Mouse (Mus musculus) adrenal gland, adult (tissue): ENCODE data around the gene Hnrnpa3.
A peak's percentile ranks its signal among the peaks of the same experiment; 100 is the strongest.
"Not testable (repeated sequence)": the region's sequence is repeated elsewhere in the genome, so short reads cannot be mapped to it uniquely, and the experiment has no call there.

Experiments
- DNase-seq, 2 experiments: peaks; one replicate each; pipeline ENCODE4 v3.0.0; 2022 to 2023; ENCODE audit warnings: low spot score in 1 of 2; ENCODE audit not compliant: inconsistent age in 2 of 2

The Hnrnpa3 gene

DNA sequence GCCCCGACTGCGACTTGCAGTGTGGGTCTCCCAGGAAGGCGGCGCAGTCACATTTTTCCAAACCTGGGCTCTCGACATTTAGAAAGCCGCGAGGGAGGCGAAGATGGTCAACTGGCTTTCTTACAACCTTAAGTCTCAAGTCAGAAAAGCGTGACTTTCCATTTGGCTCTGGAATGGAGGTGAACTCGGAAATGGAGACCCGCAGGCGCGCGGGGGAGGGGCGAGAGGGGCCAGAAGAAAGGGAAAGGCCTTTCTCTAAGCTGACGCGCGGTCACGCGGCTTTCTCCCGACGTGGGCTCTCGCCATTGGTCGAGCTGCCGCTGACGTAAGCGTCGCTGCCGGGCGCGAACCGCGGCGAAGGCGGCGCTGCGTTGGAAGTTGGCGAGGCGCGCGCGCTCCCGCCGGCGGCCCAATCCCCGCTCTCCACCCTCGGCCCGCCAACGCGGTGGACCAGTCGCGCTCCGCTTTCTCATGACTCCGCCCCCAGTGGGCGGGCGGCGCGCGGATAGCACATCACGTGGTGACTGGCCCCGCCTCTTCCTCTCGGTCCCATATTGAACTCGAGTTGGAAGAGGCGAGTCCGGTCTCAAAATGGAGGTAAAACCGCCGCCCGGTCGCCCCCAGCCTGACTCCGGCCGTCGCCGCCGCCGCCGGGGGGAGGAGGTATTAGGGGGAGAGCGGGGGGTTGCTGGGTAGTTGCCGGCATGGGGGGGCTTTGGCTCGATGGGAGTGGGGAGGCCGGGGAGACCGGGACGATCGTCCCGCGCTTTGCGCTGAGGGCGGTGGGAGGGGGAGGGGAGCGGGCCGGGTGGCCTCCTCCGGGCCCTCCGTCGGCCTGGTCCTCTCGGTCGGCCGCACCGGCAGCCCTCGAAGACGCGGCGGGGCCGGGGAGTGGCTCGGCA, at the start of gene Hnrnpa3:
TSS of gene Hnrnpa3 (plus strand) at position 535 of the 902 bp plus-strand sequence.
- DNase-seq: peak; percentile 99 to 100

DNA sequence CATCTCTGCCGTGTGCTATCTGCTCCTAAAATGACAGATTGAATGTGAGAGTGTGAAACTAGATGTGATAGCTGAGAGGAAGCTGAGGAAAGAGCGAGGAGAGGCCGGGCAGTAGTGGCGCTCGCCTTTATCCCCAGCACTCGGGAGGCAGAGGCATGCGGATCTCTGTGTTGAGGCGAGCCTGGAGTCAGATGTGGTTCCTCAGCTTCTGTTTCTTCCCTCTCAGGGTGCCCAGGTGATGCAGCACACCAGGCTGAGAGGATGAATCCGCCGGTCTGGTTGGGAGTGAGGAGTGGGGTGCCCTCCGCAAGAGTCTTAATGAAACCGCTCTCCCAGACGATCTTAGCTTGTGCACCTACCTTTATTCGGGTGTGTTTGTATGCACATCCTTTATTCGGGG, 49.1 kb upstream of the Hnrnpa3 start:
- DNase-seq: no peak

DNA sequence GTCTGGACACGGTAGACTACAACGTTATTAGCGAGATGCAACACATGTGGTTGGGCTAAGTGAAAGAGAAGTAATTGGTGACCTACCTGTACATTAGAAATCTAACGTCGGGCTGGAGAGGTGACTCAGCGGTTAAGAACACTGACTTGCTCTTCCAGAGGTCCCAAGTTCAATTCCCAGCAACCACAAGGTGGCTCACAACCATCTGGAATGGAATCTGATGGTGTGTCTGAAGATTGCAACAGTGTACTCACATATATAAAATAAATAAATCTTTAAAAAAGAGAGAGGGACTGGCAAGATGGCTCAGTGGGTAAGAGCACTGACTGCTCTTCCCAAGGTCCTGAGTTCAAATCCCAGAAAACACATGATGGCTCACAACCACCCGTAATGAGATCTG, 48.5 kb upstream of the Hnrnpa3 start:
- DNase-seq: peak in 1 of 2 experiments; percentile 44

DNA sequence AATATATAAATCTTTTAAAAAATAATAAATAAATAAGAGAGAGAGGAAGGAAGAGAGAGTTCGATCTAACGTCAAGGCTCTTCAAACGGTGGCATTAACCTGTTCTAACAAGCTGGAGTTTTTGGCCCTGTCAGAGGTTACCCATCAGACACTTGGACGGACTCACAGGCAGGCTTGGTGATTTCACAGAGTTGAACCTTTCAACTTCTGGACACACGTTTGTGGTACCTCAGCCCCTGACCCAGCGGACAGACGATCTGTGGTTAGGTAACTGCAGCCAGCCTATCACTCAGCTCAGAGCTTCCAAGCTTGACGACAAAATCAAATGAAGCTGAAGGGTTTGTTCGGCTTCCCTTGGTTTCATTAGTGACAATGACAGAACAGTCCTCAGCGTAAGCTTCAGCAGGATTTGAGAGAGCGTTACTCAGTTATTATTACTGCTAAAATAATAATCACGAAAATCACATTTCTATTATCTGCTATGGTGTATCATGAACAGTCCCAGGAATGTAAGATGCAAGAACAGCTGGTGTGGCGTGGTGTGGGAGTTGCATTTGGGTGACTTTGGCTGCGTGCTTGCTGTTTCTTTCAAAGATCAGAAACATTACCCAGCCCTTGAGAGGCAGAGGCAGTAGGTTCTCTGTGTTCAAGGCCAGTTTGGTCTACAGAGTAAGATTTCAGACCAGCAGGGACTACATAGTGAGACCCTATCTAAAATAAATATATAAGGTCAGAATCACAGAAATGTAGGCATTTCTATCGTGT, 47.8 kb upstream of the Hnrnpa3 start:
- peak in 1 of 2 experiments; percentile 55 for DNase-seq

DNA sequence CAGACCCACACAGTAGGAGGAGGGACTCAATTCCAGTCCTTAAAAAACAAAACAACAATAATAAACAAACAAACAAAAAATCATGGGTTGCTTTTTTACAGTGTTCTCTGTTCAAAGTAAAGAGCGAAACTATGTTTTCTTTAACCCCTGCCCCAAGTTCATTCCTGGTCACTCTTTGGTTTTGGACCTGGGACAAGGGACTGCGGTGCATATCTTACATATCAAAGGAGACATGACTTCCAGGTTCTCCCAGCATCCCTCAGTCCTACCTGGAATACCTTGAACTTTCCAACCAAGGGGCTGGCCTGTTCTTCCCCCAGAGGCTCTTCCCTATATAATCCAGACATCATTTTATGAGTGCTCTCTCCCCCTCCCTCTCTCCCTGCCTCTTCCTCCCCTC, 47.1 kb upstream of the Hnrnpa3 start:
- DNase-seq: no peak

DNA sequence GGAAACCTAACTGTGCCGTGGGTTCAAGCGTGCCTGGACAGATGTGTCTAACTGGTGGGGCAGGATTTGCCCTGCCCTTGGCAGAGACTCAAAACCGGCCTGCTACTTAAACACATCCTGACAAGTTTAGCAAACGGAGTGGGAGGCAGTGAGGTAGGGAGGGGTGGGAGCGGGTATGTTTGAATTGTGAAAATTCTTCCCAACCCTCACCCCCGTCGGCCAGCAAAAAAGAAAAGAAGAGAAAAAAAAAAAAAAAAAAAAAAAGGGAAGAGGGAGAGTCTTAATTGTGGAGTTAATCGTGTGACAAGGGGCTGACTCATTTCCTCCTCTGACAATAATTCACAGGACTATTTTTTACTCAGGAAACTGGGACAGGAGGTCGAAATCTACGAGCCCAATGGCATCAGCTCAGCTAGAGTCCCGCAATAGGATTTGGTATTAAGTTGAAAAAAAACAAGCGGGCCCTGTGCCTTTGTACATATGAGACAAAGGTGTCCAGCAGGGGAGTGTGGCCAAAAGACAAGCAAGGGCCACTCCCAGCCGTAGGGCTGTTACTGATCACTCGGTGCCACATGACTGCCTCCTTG, 46.0 kb upstream of the Hnrnpa3 start:
- peak; percentile 67 to 89 for DNase-seq

DNA sequence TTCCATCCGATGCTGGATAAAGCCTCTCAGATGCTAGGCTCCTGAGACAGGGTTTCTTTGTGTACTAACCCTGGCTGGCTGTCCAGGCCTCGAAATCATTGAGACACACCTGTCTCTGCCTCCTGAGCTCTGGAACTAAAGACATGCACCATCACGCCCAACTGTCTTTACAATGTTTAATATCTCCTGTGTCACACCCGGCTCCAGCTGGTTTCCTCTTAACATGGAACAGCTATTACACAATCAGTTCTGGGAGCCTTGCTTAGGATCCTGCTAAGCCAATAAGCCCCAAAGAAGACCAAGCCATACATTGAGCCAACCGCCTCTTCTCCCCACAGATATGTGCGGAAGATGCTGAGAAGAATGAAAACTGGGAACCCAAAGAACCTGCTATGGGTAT, 44.5 kb upstream of the Hnrnpa3 start:
- DNase-seq: no peak

DNA sequence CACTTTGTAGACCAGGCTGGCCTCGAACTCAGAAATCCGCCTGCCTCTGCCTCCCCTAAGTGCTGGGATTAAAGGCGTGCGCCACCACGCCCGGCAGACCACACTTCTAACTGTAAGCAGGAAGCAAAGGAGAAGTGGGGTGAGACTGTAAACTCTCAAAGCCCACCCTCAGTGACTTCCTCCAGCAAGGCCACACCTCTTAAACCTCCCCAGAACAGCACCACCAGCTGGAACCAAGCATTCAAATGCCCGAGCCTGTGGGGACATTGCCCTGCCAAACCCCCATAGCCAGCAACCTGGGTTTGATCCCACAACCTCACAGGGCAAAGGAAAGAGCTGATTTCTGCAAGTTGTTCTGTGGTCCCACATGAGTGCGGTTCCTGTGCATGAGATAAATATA, 42.1 kb upstream of the Hnrnpa3 start:
- no peak for DNase-seq

DNA sequence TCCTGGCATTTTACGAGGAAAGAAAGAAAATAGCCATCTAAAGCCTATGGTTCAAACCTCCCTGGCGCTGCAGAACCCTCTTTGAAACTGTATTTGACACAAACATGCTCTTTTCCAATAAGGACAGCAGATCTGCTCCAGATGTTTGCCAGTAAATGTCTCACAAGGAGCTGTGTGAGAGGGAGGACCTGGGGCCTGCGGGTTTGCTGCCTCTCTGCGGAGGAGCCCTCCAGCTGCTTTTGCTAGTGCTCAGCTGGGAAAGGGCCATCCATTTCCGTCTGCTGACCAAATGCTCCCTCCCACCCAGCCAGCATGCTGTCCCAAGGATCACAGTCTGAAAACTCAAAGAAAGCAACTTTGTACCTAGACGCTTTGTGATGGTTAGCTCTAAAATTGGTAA, 40.3 kb upstream of the Hnrnpa3 start:
- DNase-seq: no peak

DNA sequence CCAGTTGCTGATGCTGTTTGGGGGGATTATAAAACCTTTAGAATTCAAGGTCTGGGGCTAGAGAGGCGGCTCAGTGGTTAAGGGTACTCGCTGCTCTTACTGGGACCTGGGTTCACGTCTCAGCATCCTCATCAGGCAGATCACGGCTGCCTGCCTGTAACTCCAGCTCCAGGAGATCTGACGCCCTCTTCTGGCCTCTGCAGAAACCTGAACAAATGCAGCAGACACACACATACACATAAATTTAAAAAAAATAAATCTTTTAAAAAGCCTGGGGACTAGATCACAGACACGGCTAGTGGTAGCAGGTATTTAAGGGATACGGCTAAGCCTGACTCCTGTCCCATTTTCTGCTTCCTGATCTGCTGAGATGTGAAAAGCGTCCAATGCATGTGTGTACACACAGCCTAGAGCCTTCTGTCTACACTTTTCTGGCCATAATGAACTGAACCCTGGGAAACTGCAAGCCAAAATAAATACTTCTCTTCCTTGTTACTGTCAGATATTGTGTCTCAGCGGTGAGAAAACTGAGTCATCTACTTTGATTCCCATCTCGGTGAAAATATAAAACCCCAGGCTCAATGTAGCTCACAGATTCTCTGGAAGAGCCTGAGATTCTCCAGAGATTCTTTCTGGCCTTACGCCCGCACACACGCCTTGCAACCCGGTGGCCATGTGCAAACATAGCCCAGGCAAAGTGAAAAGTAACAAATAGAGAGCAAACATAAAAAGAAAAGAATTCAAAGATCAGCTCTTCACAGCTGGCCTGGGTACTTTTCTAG, 37.0 kb upstream of the Hnrnpa3 start:
- DNase-seq: no peak

DNA sequence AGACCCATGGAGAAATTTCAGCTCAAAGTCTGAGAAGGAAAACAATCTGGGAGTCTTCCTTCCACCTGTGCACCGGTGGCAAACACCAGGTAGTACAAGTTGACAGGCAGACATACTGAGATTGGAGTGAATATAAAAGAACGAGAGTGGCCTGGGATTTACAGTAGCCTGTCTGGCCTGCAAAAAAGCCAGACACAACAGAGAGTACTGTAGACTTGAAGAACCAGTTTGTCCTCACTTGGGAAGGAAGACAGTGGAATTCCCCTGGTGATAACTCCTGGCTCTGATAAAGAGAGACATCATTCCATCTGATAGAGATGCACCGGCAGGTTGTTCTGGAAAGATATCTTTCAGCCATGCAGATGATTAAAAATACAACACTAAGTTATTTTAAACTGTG, 34.0 kb upstream of the Hnrnpa3 start:
- no peak for DNase-seq

DNA sequence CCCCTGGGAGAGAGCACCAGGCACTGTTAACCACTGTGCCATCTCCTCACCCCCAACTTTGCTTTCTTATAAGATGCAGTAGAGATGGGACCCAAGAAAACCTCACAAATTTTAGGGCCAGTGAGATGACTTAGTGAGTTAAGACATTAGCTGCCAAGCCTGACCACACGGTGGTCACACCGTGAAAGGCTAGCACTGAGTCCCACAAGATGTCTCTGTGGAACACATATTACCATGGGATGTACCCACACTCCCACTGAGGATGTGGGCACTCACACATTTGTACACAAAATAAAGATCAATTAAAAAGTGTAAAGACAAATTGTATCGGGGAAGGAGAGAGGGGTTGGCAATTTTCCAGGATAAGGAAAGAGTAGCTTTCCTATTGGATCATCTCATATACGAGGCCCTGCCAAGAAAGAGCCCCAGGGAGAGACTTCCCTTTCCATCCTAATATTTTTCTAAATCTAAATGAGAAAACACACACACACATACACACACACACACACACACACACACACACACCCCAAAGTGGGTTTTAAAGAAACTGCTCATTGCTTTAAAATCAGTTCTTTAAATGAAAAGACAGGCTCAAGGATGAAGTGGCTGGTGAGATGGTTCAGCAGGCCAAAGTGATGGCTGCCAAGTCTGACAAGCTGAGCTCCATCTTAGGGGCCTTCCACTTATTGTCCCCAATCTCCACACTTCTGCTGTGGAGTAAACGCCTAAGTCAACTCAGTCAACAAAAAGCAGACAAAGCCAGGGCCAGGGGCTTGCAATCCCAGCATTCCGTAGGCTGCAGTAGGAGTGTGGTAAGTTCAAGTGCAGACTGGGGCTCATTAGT, 32.2 kb upstream of the Hnrnpa3 start:
- no peak for DNase-seq

DNA sequence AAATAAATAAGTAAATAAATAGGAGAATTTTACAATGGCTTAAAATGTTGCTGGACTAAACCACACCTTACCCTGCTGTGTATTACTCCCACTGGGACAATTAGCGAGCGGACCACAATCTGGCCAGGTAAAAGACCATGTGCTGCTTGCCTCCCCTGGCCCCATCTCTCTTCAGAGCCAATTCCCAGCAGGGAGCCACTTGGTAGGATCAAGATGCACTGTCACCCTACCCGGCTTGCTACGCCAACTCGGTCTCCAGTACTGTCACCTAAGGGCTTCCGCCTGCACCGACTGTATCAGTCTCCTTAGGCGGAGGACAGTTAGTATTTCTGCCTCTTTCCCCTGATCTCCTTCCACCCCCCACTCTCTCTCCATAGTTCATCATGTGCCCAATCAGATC, 30.6 kb upstream of the Hnrnpa3 start:
- DNase-seq: no peak

DNA sequence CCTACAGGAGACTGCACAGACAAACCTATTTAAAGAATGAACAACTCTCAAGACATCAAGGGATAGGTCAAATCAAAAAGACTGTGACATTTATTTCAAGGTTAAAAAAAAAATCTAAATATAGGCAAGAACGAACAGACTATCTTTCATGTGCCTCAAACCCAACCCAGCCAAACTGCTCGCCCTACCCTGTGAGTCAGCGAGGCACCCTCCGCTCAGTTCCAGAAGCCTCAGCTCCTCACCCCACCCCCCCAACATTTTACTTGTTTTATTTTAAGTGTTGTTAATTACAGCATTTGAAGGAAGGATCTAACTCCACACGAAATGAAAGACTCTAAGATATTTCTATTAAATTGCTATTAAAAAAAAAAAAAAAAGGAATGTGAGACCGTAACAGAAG, 27.6 kb upstream of the Hnrnpa3 start:
- peak; percentile 43 to 49 for DNase-seq

DNA sequence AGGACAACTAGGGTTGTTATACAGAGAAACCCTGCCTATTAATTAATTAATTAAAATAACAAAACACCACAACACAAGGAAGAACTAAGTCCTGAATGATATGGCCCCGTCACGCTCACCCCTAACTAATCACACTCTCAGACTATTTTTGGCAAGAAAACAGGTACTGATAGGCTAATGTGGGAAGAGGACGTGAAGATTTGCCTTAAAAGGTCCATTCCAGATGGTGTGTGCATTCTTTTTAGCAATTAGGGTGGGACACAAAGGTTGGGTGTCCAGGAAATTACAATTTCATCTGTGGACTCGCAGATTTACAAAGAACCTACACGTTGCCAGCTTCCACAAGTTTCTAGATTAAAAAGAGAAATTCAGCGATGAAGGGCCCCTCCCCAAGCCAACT, 27.0 kb upstream of the Hnrnpa3 start:
- DNase-seq: no peak

DNA sequence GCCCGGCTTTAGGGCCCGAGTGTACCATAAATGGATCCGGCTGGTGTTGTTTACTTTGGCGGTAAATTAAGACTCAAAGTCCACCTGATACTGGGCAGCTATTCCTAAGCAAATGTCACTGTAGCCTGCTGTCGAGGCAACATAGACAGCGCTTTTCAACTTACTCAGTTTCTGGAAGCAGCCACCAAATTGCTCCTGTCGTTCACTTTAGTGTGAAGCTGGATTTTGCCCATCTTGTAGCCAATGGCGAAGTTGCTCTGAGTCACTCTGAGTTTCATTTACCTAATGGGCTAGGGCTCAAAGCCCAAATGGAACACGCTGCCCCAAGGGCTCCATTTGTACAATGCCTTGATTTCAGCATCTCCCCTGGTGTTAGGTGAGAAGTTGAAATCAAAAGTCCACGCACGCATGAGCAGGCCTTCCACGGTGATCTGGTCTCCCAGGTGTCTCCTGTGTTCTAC, 26.3 kb upstream of the Hnrnpa3 start:
- no peak for DNase-seq

DNA sequence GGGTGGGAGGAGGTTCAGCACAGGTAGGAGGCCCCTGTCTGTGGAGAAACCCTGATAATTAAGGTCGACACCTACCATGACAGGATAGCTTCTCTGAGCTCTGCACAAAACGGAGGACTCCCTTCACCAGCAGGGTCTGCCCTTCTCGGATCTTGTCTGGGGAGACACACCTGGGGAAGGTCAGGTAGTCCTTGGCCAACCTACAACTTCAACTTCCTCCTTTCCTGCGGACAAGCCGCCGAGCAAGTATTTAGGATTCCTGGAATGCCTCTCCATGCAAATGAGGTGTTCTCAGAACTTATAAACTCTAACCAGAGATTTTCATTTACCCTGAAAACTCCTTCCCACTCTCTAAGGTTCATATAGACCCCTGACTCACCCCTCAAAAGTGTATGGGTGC, 25.7 kb upstream of the Hnrnpa3 start:
- no peak for DNase-seq

DNA sequence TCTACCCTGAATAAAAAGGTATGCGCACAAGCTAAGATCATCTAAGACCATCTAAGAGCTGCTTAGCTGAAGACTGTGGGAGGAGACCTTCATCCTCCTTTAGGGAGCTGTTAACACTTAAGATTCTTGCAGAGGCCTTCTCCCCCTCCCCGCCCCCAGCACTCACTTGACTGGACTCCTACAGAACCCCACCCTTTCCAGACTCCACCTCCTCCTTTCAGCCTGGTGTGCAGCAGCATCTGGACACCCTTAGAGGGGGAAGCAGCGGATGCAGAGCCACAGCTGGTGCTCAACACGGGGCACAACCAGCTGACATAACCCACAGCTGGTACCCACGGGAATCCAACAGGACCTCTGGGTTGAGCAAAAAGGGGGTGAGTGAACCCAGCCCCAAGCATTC, 25.3 kb upstream of the Hnrnpa3 start:
- DNase-seq: no peak

DNA sequence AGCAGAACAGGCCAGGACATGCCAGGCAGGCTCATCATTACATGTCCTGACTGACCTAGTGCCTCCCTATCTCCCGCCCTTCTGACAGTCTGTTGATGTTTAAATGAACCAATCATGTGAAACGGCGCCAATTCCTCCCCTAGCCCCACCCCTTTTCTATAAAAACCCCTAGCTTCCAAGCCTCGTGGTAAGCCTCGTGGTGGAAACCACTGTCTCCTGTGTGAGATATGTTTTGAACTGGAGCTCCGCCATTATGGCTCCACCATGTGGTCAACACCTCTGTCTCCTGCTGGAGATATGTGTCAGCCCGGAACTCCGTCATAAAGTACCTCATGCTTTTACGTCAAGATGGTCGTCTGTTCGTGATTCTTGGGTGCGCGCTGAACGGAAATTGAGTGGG, 24.6 kb upstream of the Hnrnpa3 start:
- not testable (repeated sequence) for DNase-seq
